Mouse (Mus musculus) erythroblast, adult 5-6 weeks (primary cell): ENCODE data around the gene Tppp. TPM values are rescaled to one million over a fixed set of nuclear protein-coding genes. Genes with fewer than 3 reads are reported as not detected.

Experiments
- total RNA-seq, 2 experiments: library from RNA; stranded (forward) in 1 of 2; stranded (reverse) in 1 of 2; fragments of 150-400 nt in 1 of 2; fragments of 200-764, 138-1000 nt in 1 of 2; gene quantifications; 2 replicates each; pipeline versions ENCODE4 v1.2.3 to v1.2.4; 2015 to 2017; ENCODE audit warnings: low replicate concordance in 2 of 2

Gene Tppp
- total RNA-seq, 2 experiments from 2014 or later = 0.17 TPM; not detected in 1

Other genes with a start within 250 kb of the Tppp start
- gene Nkd2, start 161.8 kb upstream of the Tppp start, total RNA-seq (2015; ENCODE audit: low replicate concordance) = not detected in 2 replicates
- gene Nkd2, start 161.8 kb upstream of the Tppp start, total RNA-seq (2017; ENCODE audit: low replicate concordance) = not detected in 2 replicates
- 6.1 and 6.5 TPM in 2 replicates for gene Trip13, start 71.6 kb upstream of the Tppp start, total RNA-seq (2015; ENCODE audit: low replicate concordance)
- gene Trip13, start 71.6 kb upstream of the Tppp start, total RNA-seq (2017; ENCODE audit: low replicate concordance) = 11.7 and 14.9 TPM in 2 replicates
- gene Brd9, start 71.6 kb upstream of the Tppp start, total RNA-seq (2015; ENCODE audit: low replicate concordance) = 12.3 and 17.1 TPM in 2 replicates
- 32.5 and 37.6 TPM in 2 replicates for gene Brd9, start 71.6 kb upstream of the Tppp start, total RNA-seq (2017; ENCODE audit: low replicate concordance)
- gene Zdhhc11, start 45.6 kb upstream of the Tppp start, total RNA-seq (2015; ENCODE audit: low replicate concordance) = not detected in 2 replicates
- not detected in 2 replicates for gene Zdhhc11, start 45.6 kb upstream of the Tppp start, total RNA-seq (2017; ENCODE audit: low replicate concordance)
- 0.84 and 1.2 TPM in 2 replicates for gene Cep72, start 52.9 kb downstream of the Tppp start, total RNA-seq (2015; ENCODE audit: low replicate concordance)
- gene Cep72, start 52.9 kb downstream of the Tppp start, total RNA-seq (2017; ENCODE audit: low replicate concordance) = 2.6 and 5.4 TPM in 2 replicates
- not detected in 2 replicates for gene Slc9a3, start 112.0 kb downstream of the Tppp start, total RNA-seq (2015; ENCODE audit: low replicate concordance)
- gene Slc9a3, start 112.0 kb downstream of the Tppp start, total RNA-seq (2017; ENCODE audit: low replicate concordance) = not detected in 2 replicates
- gene Exoc3, start 199.3 kb downstream of the Tppp start, total RNA-seq (2015; ENCODE audit: low replicate concordance) = 2.1 and 10.4 TPM in 2 replicates
- gene Exoc3, start 199.3 kb downstream of the Tppp start, total RNA-seq (2017; ENCODE audit: low replicate concordance) = 12.4 and 18.0 TPM in 2 replicates